Mouse (Mus musculus): ENCODE measurements around the gene Foxn2. TPM values are rescaled to one million over a fixed set of nuclear protein-coding genes. Genes with fewer than 3 reads are reported as not detected.
"Not testable (repeated sequence)": the region's sequence is repeated elsewhere in the genome, so short reads cannot be mapped to it uniquely, and the experiment has no call there.

The Foxn2 gene
- total RNA-seq, 2 experiments from 2014 or later, result 10.6 to 12.9 TPM

GRCm38 (mm10) chr17:88458079-88458478, 17.6 kb downstream of the Foxn2 start:
- intact Hi-C loops (cut with DNase I), result no loop called here
- Histone ChIP-seq H3K27ac (no peak overlapping the region), H3K4me3 (no peak overlapping the region)
- no peak for DNase-seq
- no peak for TF ChIP-seq CTCF (IDR thresholded peaks at IDR 0.05)

- no peak for DNase-seq
- H3K27ac ChIP-seq, result no peak overlapping the region
- intact Hi-C loops (cut with DNase I), result no loop called here
- H3K4me3 ChIP-seq, result no peak overlapping the region
- TF ChIP-seq CTCF (IDR thresholded peaks at IDR 0.05), result no peak
Measured at GRCm38 (mm10) chr17:88459516-88459915, 19.0 kb downstream of the Foxn2 start.

- Histone ChIP-seq H3K4me3 (no peak overlapping the region), H3K27ac (no peak overlapping the region; the same call in 1 of the 2 replicates)
- TF ChIP-seq CTCF (IDR thresholded peaks at IDR 0.05), result no peak
- DNase-seq, result no peak
- intact Hi-C loops (cut with DNase I), result no loop called here
Measured at GRCm38 (mm10) chr17:88459916-88460901, 19.7 kb downstream of the Foxn2 start.

- peak; percentile 72 for DNase-seq
- peak overlapping the region; percentile 60 for H3K27ac ChIP-seq
Measured at GRCm38 (mm10) chr17:88462658-88463057, 22.1 kb downstream of the Foxn2 start.

GRCm38 (mm10) chr17:88466591-88466990, 26.1 kb downstream of the Foxn2 start:
- TF ChIP-seq CTCF (IDR thresholded peaks at IDR 0.05), result no peak
- H3K4me3 ChIP-seq, result no peak overlapping the region
- no peak overlapping the region for H3K27ac ChIP-seq
- intact Hi-C loops (cut with DNase I), result no loop called here
- no peak for DNase-seq

More at GRCm38 (mm10) chr17:88462658-88463057, 22.1 kb downstream of the Foxn2 start:
- TF ChIP-seq CTCF (IDR thresholded peaks at IDR 0.05), result no peak
- intact Hi-C loops (cut with DNase I), result no loop called here
- no peak overlapping the region; the same call in 1 of the 2 replicates for H3K4me3 ChIP-seq

DNA sequence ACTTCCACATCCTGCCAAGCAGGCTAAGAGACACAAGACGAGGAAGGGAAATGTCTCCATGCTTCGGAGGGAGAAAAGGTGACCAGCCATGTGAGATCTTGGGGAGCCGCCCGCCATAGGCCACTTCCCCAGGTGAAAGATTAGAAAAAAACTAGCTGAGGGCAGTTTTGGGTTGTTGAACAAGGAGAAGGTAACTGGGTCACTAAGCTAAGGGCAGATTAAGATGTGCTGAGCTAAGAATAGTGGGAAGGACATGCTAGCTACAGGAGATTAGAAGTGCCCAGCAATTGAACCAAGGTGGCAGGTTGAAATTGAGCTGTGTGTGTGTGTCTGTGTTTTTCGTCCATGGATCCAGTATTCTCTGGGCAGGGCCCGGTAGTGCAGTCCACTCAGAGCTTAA, 27.2 kb downstream of the Foxn2 start:
- DNase-seq, result no peak
- no peak overlapping the region for H3K27ac ChIP-seq
- no peak for TF ChIP-seq CTCF (IDR thresholded peaks at IDR 0.05)
- intact Hi-C loops (cut with DNase I), result no loop called here
- no peak overlapping the region for H3K4me3 ChIP-seq

GRCm38 (mm10) chr17:88468655-88469398, 28.3 kb downstream of the Foxn2 start:
- H3K4me3 ChIP-seq; DNase-seq; intact Hi-C loops (cut with DNase I); H3K27ac ChIP-seq: not testable (repeated sequence)

- TF ChIP-seq CTCF (IDR thresholded peaks at IDR 0.05), result no peak
- no peak overlapping the region for H3K4me3 ChIP-seq
Measured at GRCm38 (mm10) chr17:88473766-88474165, 33.3 kb downstream of the Foxn2 start.

GRCm38 (mm10) chr17:88477165-88477564, 36.7 kb downstream of the Foxn2 start:
- TF ChIP-seq CTCF (IDR thresholded peaks at IDR 0.05), result no peak
- Histone ChIP-seq H3K27ac (no peak overlapping the region), H3K4me3 (no peak overlapping the region)
- no peak for DNase-seq
- intact Hi-C loops (cut with DNase I), result no loop called here

More at GRCm38 (mm10) chr17:88473766-88474165, 33.3 kb downstream of the Foxn2 start:
- H3K27ac ChIP-seq, result no peak overlapping the region
- DNase-seq, result no peak
- intact Hi-C loops (cut with DNase I), result no loop called here

- DNase-seq, result no peak
- Histone ChIP-seq H3K27ac (no peak overlapping the region), H3K4me3 (no peak overlapping the region)
- intact Hi-C loops (cut with DNase I), result no loop called here
- no peak for TF ChIP-seq CTCF (IDR thresholded peaks at IDR 0.05)
Measured at GRCm38 (mm10) chr17:88477699-88478098, 37.2 kb downstream of the Foxn2 start.

DNA sequence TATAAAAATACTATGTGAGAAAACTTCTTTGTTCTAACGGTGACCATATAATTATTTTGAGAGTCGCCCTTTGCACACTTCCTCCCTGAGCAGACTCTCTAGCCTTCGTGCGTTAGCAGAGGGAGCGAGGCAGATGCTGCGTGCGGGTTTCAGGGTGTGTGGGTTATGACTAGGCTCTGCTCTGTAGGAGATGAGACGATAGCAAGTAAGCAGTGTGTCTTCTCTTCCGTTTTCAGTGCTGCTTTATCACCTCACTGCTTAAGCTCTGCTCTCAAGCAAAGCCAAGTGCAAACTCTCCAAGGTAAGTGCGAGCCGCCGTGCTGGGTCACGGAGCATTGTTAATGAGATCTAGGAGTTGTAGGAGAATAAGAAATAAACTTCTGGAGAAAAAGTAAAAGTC, 38.5 kb downstream of the Foxn2 start:
- Histone ChIP-seq H3K4me3 (no peak overlapping the region), H3K27ac (no peak overlapping the region)
- intact Hi-C loops (cut with DNase I), result no loop called here
- TF ChIP-seq CTCF (IDR thresholded peaks at IDR 0.05), result no peak
- no peak for DNase-seq

DNA sequence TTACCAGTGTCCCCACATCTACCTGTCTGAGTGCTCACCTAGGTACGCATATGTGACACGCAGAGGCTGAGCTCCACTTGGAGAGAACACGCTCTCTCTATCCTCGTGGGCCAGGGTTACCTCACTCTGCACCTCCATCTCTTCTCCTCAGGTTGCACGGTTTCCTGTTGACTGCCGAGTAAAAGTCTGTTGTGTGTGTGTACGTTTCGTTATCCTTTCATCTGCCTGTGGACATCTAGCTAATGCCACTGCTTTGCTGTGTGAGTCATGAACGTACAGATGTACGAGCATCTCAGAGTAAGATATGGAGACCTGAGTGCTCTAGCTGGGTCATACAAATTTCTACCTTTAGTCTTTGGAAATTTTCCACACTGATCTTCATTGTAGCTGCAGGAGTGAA, 39.9 kb downstream of the Foxn2 start:
- Histone ChIP-seq H3K4me3 (no peak overlapping the region), H3K27ac (no peak overlapping the region)
- intact Hi-C loops (cut with DNase I), result no loop called here
- no peak for TF ChIP-seq CTCF (IDR thresholded peaks at IDR 0.05)
- no peak for DNase-seq

- no peak overlapping the region for H3K4me3 ChIP-seq
- no peak for TF ChIP-seq CTCF (IDR thresholded peaks at IDR 0.05)
- intact Hi-C loops (cut with DNase I), result no loop called here
- no peak for DNase-seq
- no peak overlapping the region for H3K27ac ChIP-seq
Measured at GRCm38 (mm10) chr17:88481062-88481461, 40.6 kb downstream of the Foxn2 start.

Measured in gastrocnemius, adult 2 months (tissue).